Mouse (Mus musculus) Patski (cell line): Measurements from ENCODE around the gene Lypd5. TPM values are rescaled to one million over a fixed set of nuclear protein-coding genes. Genes with fewer than 3 reads are reported as not detected.

Experiments used
- ATAC-seq: fragments of 100-300 bp; one replicate; pipeline ENCODE4 v1.8.0; 2021
- CTCF ChIA-PET: fragments of 350-600 bp; sonication (Branson Sonifier 250); formaldehyde crosslinking; loops from one replicate; lab custom pipeline; 2022; ENCODE audit warnings: inconsistent platforms; lab: Charles Lee
- POLR2A ChIA-PET: fragments of 350-600 bp; sonication (Branson Sonifier 250); formaldehyde crosslinking; loops from one replicate; lab custom pipeline; 2022; ENCODE audit warnings: antibody characterized with exemption, inconsistent platforms; lab: Charles Lee
- DNase-seq: peaks from one replicate; pipeline ENCODE4 v3.0.0-alpha.2; 2011; ENCODE audit warnings: low read depth, low spot score
- H3K27me3 ChIP-seq: fragments of 371-371 bp; one replicate; pipeline ENCODE4 v1.5.1; 2021
- CTCF ChIP-seq: fragments of 100-300 bp; IDR thresholded peaks from one replicate; pipeline ENCODE4 v1.5.1; 2021
- in situ Hi-C: fragments of 300-500 bp; cut with MboI; formaldehyde crosslinking; loops from 3 replicates; pipeline ENCODE4 v1.11.1; 2018; ENCODE audit warnings: low pct_unique_long_range_greater_than_20kb, mixed read lengths
- polyA plus RNA-seq: library from polyadenylated mRNA; unstranded; gene quantifications from one replicate; pipeline ENCODE4 v1.2.3, GENCODE M21; 2021

The Lypd5 gene
- polyA plus RNA-seq, 1 experiment from 2014 or later = not detected

DNA sequence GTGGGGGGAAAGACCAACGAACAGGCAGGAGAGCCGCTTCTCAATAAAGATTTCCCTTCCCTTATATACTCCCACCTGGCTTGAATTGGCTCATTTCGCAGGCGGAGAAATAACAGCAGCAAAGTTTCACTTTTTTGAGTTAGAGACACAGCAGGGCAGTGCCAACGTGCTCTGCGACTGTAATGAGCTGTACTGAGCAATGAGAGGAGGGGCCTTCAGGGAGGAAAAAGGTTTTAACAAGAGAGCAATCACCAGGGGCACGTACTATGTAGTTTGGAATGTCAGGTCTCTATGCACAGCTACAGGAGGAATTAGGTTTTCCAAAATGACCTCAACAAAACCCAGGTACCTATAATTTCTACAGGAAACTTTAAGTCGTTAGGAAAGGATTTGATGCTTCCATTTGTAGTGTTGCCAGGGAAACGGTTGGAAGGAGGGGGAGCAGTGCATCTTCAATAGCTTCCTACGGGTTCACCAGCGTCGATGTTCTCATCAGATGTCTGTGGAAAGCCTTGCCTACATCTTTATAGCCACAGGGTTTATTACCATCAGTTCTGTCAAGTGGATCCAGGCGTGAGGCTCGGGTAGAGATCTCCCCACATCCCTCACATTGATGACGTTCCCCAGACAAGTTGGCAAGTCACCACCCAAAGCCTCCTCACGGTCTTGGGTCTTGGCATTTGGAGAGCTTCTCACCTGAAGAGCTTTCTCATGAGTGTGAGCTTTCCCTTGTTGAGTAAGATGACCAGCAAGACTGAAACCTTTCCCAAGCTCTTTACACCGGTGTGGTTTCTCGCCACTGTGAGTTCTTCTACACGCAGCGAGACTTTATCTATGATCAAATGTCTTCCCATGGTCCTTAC lies 22.5 kb upstream of the Lypd5 start:
- TF ChIP-seq CTCF = no peak
- in situ Hi-C loops = no loop called here
- ChIA-PET POLR2A (no interaction called here), CTCF (interaction anchor here (1.8 kb wide), 1 partner anchor 10 kb away, joined by 7 read pairs; no protein-coding TSS in a partner anchor)
- ATAC-seq (no peak), DNase-seq (no peak)
- H3K27me3 ChIP-seq = peaks cover 5% of the 10 kb centered on the region

GRCm38 (mm10) chr7:24327281-24327975 lies 21.6 kb upstream of the Lypd5 start:
- DNase-seq = no peak
- CTCF ChIA-PET = interaction anchor here (1.8 kb wide), 1 partner anchor 9 kb away, joined by 7 read pairs; no protein-coding TSS in a partner anchor
- in situ Hi-C loops = no loop called here

GRCm38 (mm10) chr7:24333304-24333986 lies 15.6 kb upstream of the Lypd5 start, which contains the start of gene Tescl:
Gene Tescl (minus strand): TSS chr7:24333936.
- in situ Hi-C loops = no loop called here
- TF ChIP-seq CTCF = no peak
- DNase-seq = no peak
- ChIA-PET CTCF (no interaction called here), POLR2A (no interaction called here)
- H3K27me3 ChIP-seq = peaks cover 11% of the 10 kb centered on the region
- no peak for ATAC-seq

More at GRCm38 (mm10) chr7:24327281-24327975, 21.6 kb upstream of the Lypd5 start:
- peaks cover 5% of the 10 kb centered on the region for H3K27me3 ChIP-seq
- no peak for TF ChIP-seq CTCF
- POLR2A ChIA-PET = no interaction called here
- no peak for ATAC-seq

GRCm38 (mm10) chr7:24335699-24336309 lies 13.2 kb upstream of the Lypd5 start:
- ChIA-PET CTCF (interaction anchor here (0.9 to 1.9 kb wide), 14 partner anchors 9 to 165 kb away, joined by 3 to 11 read pairs (median 4); partner anchors contain the start of gene Lypd5), POLR2A (interaction anchor here (0.6 kb wide), 1 partner anchor 18 kb away, joined by 3 read pairs; no protein-coding TSS in a partner anchor)
- peak; percentile 20 for DNase-seq
- in situ Hi-C loops = no loop called here
- TF ChIP-seq CTCF = peak; percentile 64
- ATAC-seq = peak; percentile 69
- peaks cover 11% of the 10 kb centered on the region for H3K27me3 ChIP-seq

GRCm38 (mm10) chr7:24338241-24338640 lies 10.8 kb upstream of the Lypd5 start:
- ChIA-PET POLR2A (no interaction called here), CTCF (interaction anchor here (1.1 kb wide), 1 partner anchor 27 kb away, joined by 3 read pairs; no protein-coding TSS in a partner anchor)
- TF ChIP-seq CTCF = peak; percentile 17
- in situ Hi-C loops = no loop called here
- ATAC-seq = no peak
- no peak for DNase-seq
- peaks cover 6% of the 10 kb centered on the region for H3K27me3 ChIP-seq

DNA sequence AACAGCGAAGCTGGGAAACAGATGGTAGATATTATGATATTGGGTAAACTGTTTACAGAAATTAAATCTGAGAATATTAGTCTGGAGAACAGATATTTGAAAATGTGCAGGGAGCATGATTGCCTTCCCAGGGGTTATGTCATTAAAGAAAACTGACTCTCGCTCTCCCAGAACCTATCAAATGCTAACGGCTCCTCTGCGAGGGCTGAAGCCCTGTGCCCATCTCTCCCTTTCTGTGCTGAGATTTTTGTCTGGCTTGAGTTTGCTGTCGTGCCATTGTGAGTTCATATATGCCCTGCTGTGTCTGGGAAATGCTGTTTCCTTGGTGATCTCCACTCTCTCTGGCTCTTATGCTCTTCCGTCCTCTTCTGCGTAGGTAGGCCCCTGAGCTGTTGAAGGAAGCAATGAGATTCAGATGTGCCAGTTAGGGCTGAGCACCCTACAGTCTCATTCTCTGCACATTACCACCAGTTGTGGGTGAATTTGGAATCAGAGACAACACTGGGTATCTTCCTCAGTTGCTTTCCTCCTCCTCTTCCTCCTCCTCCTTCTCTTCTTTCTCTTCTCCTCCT lies 5.2 kb upstream of the Lypd5 start:
- no peak for TF ChIP-seq CTCF
- ATAC-seq = no peak
- in situ Hi-C loops = no loop called here
- no peak for DNase-seq
- CTCF ChIA-PET = no interaction called here
- H3K27me3 ChIP-seq = peaks cover 9% of the 10 kb centered on the region
- POLR2A ChIA-PET = no interaction called here

DNA sequence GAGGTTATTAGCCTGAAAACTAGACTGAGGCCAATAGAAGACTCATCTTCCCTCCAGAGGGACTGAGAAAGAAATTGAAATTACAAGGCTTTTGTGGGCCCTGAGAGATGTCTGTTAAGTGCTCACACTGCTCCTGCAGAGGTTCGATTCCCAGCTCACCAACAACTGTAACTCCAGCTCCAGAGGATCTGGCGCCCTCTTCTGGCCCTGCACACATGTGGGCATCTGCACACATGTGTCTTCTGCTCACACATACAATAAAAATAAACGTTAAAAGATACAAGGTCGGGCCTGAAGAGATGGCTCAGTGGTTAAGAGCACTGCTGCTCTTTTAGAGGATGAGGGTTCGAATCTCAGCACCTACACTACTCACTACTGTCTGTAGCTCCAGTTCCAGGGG lies 2.6 kb upstream of the Lypd5 start:
- DNase-seq (no peak), ATAC-seq (no peak)
- in situ Hi-C loops = no loop called here
- POLR2A ChIA-PET = no interaction called here
- no peak for TF ChIP-seq CTCF
- H3K27me3 ChIP-seq = peaks cover 15% of the 10 kb centered on the region
- CTCF ChIA-PET = no interaction called here

DNA sequence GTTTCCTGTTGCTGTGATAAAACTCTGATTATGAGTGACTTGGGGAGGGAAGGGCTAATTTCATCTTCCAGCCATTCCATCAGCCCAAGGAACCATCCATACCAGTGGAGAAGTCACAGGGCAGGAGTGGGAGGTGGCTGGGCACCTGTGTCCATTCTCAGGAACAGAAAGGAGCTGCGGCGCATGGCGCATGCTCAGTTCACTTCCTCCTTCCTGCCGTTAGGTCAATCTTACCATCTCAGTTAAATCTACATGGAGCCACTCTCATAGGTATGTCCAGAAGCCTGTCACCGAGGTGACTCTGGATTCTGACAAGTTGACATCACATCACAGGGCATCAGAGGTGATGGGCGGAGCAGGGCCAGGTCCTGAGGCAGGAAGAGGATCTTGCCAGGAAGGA lies 6.7 kb downstream of the Lypd5 start:
- CTCF ChIA-PET = interaction anchor here (0.7 kb wide), 1 partner anchor 1769 kb away, joined by 3 read pairs; no protein-coding TSS in a partner anchor
- POLR2A ChIA-PET = no interaction called here
- no peak for ATAC-seq

DNA sequence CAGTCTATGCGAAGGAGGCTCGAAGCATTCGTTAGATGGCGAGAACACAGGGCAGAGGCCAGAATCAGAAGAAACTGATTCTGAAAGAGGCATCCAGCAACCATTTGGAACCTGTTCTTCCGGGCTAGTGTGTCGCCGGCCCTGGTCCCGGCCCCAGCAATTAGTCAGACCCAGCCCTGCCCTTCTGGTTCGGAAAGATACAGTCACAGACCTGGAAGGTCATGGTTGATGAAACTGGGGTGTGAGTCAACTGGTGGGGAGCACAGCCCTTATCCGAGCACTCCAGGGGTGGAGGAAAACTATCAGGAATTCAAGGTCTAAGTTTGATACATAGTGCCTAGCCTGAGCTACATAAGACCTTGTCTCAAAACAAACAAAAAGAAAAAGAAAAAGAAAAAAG lies 7.1 kb downstream of the Lypd5 start:
- POLR2A ChIA-PET = no interaction called here
- CTCF ChIA-PET = no interaction called here
- H3K27me3 ChIP-seq = peaks cover 28% of the 10 kb centered on the region
- ATAC-seq (no peak), DNase-seq (no peak)
- in situ Hi-C loops = no loop called here
- no peak for TF ChIP-seq CTCF

More for the DNA sequence above, 6.7 kb downstream of the Lypd5 start:
- in situ Hi-C loops = no loop called here
- DNase-seq = no peak
- H3K27me3 ChIP-seq = peaks cover 28% of the 10 kb centered on the region
- no peak for TF ChIP-seq CTCF
